Comparison of ENCODE assay signal across 18 mouse cellular contexts in genomic region chr6:97868005-97868404, GRCm38 (mm10).
A peak's percentile ranks its signal among the peaks of the same experiment; 100 is the strongest.
DNase-seq lines count a peak whose midpoint lies in the region; TF ChIP-seq lines count a peak whose summit lies in the region.
"Had no signal": no experiment of that assay in that cellular context is flagged by ENCODE, and none has a peak within 500 bp of the region (broad histone marks: within the 10 kb centered on the region; RNA-seq: fewer than 3 reads in every experiment).

No protein-coding gene starts in this region.

- H3K4me1 ChIP-seq in heart, embryonic 10.5 days, result peaks cover 13% of the 10 kb centered on the region; the same call in 1 of the 2 replicates
- H3K4me1 ChIP-seq: embryonic facial prominence, embryonic 15.5 days; forebrain, embryonic 10.5 days; hindbrain, embryonic 13.5 days had no signal

- H3K9me3 ChIP-seq in heart, embryonic 10.5 days, result no peaks in the 10 kb centered on the region
- H3K9me3 ChIP-seq: embryonic facial prominence, embryonic 15.5 days; forebrain, embryonic 10.5 days; heart, embryonic 15.5 days; hindbrain, embryonic 13.5 days had no signal

- H3K27ac ChIP-seq in heart, embryonic 10.5 days, result peak overlapping the region; percentile 29; the same call in 1 of the 2 replicates
- 0 out of 2 replicates have a peak overlapping the region, but pooled peaks have one; percentile 7 for H3K27ac ChIP-seq in layer of hippocampus, adult 2 months
- H3K27ac ChIP-seq: embryonic facial prominence, embryonic 15.5 days; forebrain, embryonic 10.5 days; gastrocnemius, adult 2 months; heart, embryonic 15.5 days; hindbrain, embryonic 13.5 days; hindbrain, postnatal 0 days had no signal

- no peaks in the 10 kb centered on the region for H3K27me3 ChIP-seq in heart, embryonic 10.5 days (ENCODE audit: insufficient read depth, poor library complexity, severe bottlenecking)
- H3K27me3 ChIP-seq: embryonic facial prominence, embryonic 15.5 days; heart, embryonic 15.5 days; hindbrain, embryonic 13.5 days had no signal

- no peaks in the 10 kb centered on the region for H3K36me3 ChIP-seq in heart, embryonic 10.5 days
- H3K36me3 ChIP-seq: embryonic facial prominence, embryonic 15.5 days; forebrain, embryonic 10.5 days; heart, embryonic 15.5 days; hindbrain, embryonic 13.5 days had no signal

- DNase-seq in heart, embryonic 10.5 days (ENCODE audit: low spot score), result no peak
- DNase-seq in heart, adult 18-20 months, result no peak
- DNase-seq in layer of hippocampus, adult 2 months (ENCODE audit: low spot score in 2 of 2), result no peak
- DNase-seq in layer of hippocampus, adult 11-12 months (ENCODE audit: low spot score), result no peak
- DNase-seq in lung, postnatal 36 days, result peak; percentile 23
- no peak for DNase-seq in lung, postnatal 4 days
- no peak for DNase-seq in embryo, embryonic 11 days
- DNase-seq: adrenal gland, postnatal 14 days; cerebellum, adult 2 months; cerebellum, postnatal 10 days; gastrocnemius, adult 2 months; gastrocnemius, postnatal 25 days had no signal

- WGBS in heart, embryonic 10.5 days, result 82% methylated on average over 1 of the region's 1 CpGs

- no peak for TF ChIP-seq CTCF in layer of hippocampus, adult 2 months (conservative IDR thresholded peaks at IDR 0.05)

- no peak overlapping the region for H3K4me3 ChIP-seq in heart, embryonic 10.5 days
- H3K4me3 ChIP-seq in layer of hippocampus, adult 2 months, result no peak overlapping the region
- H3K4me3 ChIP-seq: embryonic facial prominence, embryonic 15.5 days; erythroblast, embryonic 14.5 days; forebrain, embryonic 10.5 days; gastrocnemius, adult 2 months; heart, embryonic 15.5 days; hindbrain, embryonic 13.5 days had no signal
